Mouse (Mus musculus) adrenal gland, postnatal 10 days (tissue): ENCODE data around the gene Olfr1066. TPM values are rescaled to one million over a fixed set of nuclear protein-coding genes. Genes with fewer than 3 reads are reported as not detected.
"Not testable (repeated sequence)": the region's sequence is repeated elsewhere in the genome, so short reads cannot be mapped to it uniquely, and the experiment has no call there.

Experiments
- DNase-seq: peaks from one replicate; pipeline ENCODE4 v3.0.0; 2021; ENCODE audit warnings: mixed read lengths
- long read RNA-seq, 2 experiments: library from polyadenylated mRNA; stranded (forward); transcript quantifications; one replicate each; pipeline ENCODE4 v2.0.0; 2021
- total RNA-seq, 2 experiments: library from RNA; stranded (reverse); gene quantifications; 2 replicates each; pipeline ENCODE4 v1.2.3; 2021

Olfr1066 gene
- not detected for total RNA-seq
- long read RNA-seq, experiment 1, result 0 reads
- long read RNA-seq, experiment 2, result 0 reads

DNA sequence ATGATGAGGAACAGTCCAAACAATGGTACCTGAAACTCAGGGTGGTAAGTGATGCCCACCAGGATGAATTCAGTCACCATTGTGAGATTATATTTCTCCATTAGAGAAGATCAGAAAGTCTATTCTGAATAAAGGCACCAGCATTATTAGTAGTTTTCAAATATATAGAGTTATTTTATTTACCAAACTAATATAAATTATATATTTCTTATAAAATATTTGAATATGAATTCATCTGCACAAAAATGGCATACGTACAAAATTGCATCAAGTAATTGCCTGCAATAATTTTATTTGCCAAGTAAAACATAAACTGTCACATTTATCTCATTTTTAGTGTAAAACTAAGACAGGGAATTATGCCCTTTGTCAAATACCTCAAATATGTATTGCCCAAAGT, at the start of gene Olfr1066:
Gene Olfr1066 (minus strand): TSS at position 101 of the 400 bp plus-strand sequence.
- no peak for DNase-seq

- DNase-seq, result no peak
These were observed 31.2 kb upstream of the Olfr1066 start, which contains the start of gene Olfr228 for GRCm38 (mm10) chr2:86487286-86487685. Olfr228 (minus strand) TSS chr2:86487386.

- DNase-seq, result peak; percentile 65
These were observed 8.5 kb upstream of the Olfr1066 start for GRCm38 (mm10) chr2:86464442-86465109.

GRCm38 (mm10) chr2:86460434-86460833, 4.4 kb upstream of the Olfr1066 start:
- no peak for DNase-seq

- DNase-seq, result not testable (repeated sequence)
These were observed 5.6 kb downstream of the Olfr1066 start, which contains the start of gene Olfr1065 for GRCm38 (mm10) chr2:86450491-86450890. Olfr1065 (minus strand) TSS chr2:86450591.

DNA sequence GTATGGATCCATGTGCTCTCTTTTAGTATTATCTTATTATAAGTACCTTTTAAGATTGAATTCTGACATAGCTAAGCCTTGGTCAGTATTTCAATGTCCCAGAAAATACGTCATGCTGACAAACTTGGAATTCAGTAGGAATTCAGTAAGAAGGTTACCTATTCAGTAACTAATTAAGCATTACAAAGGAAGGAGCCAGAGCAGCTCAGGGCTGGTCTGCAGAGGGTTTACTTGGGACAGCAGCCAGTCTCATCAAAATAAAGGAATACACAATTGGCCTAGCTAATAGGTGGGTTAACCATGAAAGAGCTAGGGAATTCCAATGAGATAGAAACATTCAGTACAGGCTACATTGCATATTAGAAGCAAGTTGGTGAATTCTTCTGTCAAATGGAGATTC, 14.0 kb downstream of the Olfr1066 start:
- DNase-seq, result not testable (repeated sequence)

DNA sequence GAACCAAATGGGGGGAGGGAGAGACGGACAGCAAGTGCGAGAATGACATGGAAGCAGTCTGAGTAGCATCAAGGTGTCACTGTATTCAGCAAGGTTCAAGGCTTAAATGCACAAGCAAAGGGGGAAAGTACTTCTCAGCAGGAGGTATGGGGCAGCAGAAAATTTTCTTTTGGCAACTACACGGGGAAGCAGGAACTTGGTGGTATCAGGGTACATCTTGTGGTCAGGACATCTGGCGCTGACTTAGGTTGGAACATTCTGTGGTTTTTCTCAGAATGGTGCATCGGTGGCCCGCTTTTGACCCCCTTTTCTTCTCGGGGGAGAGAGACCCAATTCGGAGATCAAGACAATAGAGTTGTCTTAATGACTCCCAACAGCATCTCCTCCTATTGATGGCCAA, 27.6 kb downstream of the Olfr1066 start:
- not testable (repeated sequence) for DNase-seq

DNA sequence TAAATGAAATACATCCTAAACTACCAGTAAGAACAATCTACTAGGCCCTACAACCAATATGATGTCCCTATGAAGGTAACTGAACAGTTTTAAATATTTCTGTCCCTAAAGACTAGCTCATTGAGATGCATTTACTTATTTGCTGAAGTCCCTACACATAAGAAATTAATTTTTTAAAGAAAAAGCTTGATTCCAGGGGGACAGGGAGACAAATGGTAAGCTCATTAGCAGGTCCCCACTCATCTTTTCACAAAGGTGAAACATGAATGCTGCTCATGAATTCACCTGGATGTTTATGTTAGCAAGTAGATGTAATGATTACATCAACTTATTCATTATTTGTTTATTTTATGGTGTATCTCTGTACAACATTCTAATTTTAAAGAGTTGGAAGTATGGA, 29.4 kb downstream of the Olfr1066 start, which contains the start of gene Olfr1062:
Gene Olfr1062 (minus strand): TSS at position 101 of the 400 bp plus-strand sequence.
- not testable (repeated sequence) for DNase-seq

DNA sequence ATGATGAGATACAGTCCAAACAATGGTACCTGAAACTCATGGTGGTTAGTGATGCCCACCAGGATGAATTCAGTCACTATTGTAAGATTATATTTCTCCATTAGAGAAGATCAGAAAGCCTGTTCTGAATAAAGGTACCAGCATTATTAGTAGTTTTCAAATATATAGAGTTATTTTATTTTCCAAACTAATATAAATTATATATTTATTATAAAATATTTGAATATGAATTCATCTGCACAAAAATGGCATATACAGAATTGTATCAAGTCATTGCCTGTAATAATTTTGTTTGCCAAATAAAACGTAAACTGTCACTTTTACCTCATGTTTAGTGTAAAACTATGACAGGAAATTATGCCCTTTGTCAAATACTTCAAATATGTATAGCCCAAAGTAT, 42.1 kb downstream of the Olfr1066 start, which contains the start of gene Olfr1061:
Gene Olfr1061 (minus strand): TSS at position 101 of the 400 bp plus-strand sequence.
- DNase-seq, result no peak

Other genes with a start within 250 kb of the Olfr1066 start
- gene Olfr1046, start 237.0 kb downstream of the Olfr1066 start, total RNA-seq, result not detected
- gene Olfr1047, start 224.9 kb downstream of the Olfr1066 start, total RNA-seq, result not detected
- gene Olfr1048, start 216.0 kb downstream of the Olfr1066 start, total RNA-seq, result not detected
- not detected for gene Olfr1049, start 197.9 kb downstream of the Olfr1066 start, total RNA-seq
- not detected for gene Olfr1051, start 177.2 kb downstream of the Olfr1066 start, total RNA-seq
- not detected for gene Olfr1052, start 163.8 kb downstream of the Olfr1066 start, total RNA-seq
- gene Olfr1053, start 141.0 kb downstream of the Olfr1066 start, total RNA-seq, result not detected
- not detected for gene Olfr1054, start 120.8 kb downstream of the Olfr1066 start, total RNA-seq
- gene Olfr1055, start 106.0 kb downstream of the Olfr1066 start, total RNA-seq, result not detected
- gene Olfr1056, start 93.8 kb downstream of the Olfr1066 start, total RNA-seq, result not detected
- gene Olfr1057, start 77.9 kb downstream of the Olfr1066 start, total RNA-seq, result not detected
- gene Olfr1058, start 67.7 kb downstream of the Olfr1066 start, total RNA-seq, result not detected
- not detected for gene Olfr1061, start 42.2 kb downstream of the Olfr1066 start, total RNA-seq
- not detected for gene Olfr1062, start 29.5 kb downstream of the Olfr1066 start, total RNA-seq
- not detected for gene Olfr1065, start 5.7 kb downstream of the Olfr1066 start, total RNA-seq
- gene Olfr228, start 31.1 kb upstream of the Olfr1066 start, total RNA-seq, result not detected
- gene Olfr1076, start 52.2 kb upstream of the Olfr1066 start, total RNA-seq, result not detected
- gene Olfr1079, start 86.2 kb upstream of the Olfr1066 start, total RNA-seq, result not detected
- gene Olfr1080, start 102.0 kb upstream of the Olfr1066 start, total RNA-seq, result not detected
- not detected for gene Olfr1082, start 142.7 kb upstream of the Olfr1066 start, total RNA-seq
- gene Olfr1084, start 183.5 kb upstream of the Olfr1066 start, total RNA-seq, result not detected
- not detected for gene Olfr1085, start 205.8 kb upstream of the Olfr1066 start, total RNA-seq
- gene Olfr1086, start 223.8 kb upstream of the Olfr1066 start, total RNA-seq, result not detected
- not detected for gene Olfr1087, start 242.1 kb upstream of the Olfr1066 start, total RNA-seq